Mouse (Mus musculus) heart, embryonic 14.5 days (tissue): Measurements from ENCODE around the gene B3glct. TPM values are rescaled to one million over a fixed set of nuclear protein-coding genes. Genes with fewer than 3 reads are reported as not detected.
A peak's percentile ranks its signal among the peaks of the same experiment; 100 is the strongest.

Experiments
- ATAC-seq: fragments of 200-750 bp; cut with Nextera tagmentation; 2 replicates; pipeline ENCODE4 v1.8.0; 2017; ENCODE audit warnings: low read depth, moderate TSS enrichment; ENCODE audit not compliant: insufficient number of reproducible peaks, insufficient read depth, low FRiP score
- H3K27ac ChIP-seq, 2 experiments: fragments of 200-500 bp in 1 of 2; fragments of 300-500 bp in 1 of 2; sonication (generic) in 1 of 2; replicated peaks in 1 of 2; 2 replicates each; pipeline ENCODE4 v1.5.1; 2012 to 2014; ENCODE audit warnings: low read depth in 2 of 2, low read length in 2 of 2, control low read depth in 1 of 2, mild to moderate bottlenecking in 1 of 2, mixed read lengths in 1 of 2; ENCODE audit not compliant: control insufficient read depth in 1 of 2, insufficient read depth in 1 of 2
- H3K27me3 ChIP-seq: fragments of 300-500 bp; sonication (generic); 2 replicates; pipeline ENCODE4 v1.6.1; 2014; ENCODE audit warnings: mild to moderate bottlenecking, low read length, control low read depth; ENCODE audit not compliant: control insufficient read depth, insufficient read depth
- H3K36me3 ChIP-seq: fragments of 300-500 bp; sonication (generic); 2 replicates; pipeline ENCODE4 v1.6.1; 2014; ENCODE audit warnings: mild to moderate bottlenecking, control low read depth, low read length, mixed read lengths; ENCODE audit not compliant: control insufficient read depth, insufficient read depth
- H3K4me1 ChIP-seq, 2 experiments: fragments of 200-500 bp in 1 of 2; fragments of 300-500 bp in 1 of 2; sonication (generic) in 1 of 2; 2 replicates each; pipeline ENCODE4 v1.6.1; 2012 to 2014; ENCODE audit warnings: low read length in 2 of 2, control low read depth in 1 of 2, mixed read lengths in 1 of 2; ENCODE audit not compliant: control insufficient read depth in 2 of 2, insufficient read depth in 2 of 2
- H3K4me2 ChIP-seq: fragments of 300-500 bp; sonication (generic); 2 replicates; pipeline ENCODE4 v1.6.1; 2014; ENCODE audit warnings: mild to moderate bottlenecking, low read length
- H3K4me3 ChIP-seq, 2 experiments: fragments of 200-500 bp in 1 of 2; fragments of 300-500 bp in 1 of 2; sonication (generic) in 1 of 2; 2 replicates each; pipeline ENCODE4 v1.5.1; 2012 to 2014; ENCODE audit warnings: low read length in 2 of 2, mild to moderate bottlenecking in 2 of 2, control low read depth in 1 of 2, low read depth in 1 of 2, moderate library complexity in 1 of 2; ENCODE audit not compliant: control insufficient read depth in 1 of 2, insufficient read depth in 1 of 2
- H3K9ac ChIP-seq: fragments of 300-500 bp; sonication (generic); 2 replicates; pipeline ENCODE4 v1.6.1; 2014; ENCODE audit warnings: mild to moderate bottlenecking, low read length
- H3K9me3 ChIP-seq: fragments of 300-500 bp; sonication (generic); 2 replicates; pipeline ENCODE4 v1.6.1; 2016; ENCODE audit warnings: low read length, control low read depth; ENCODE audit not compliant: control insufficient read depth
- WGBS: fragments of 180-500 bp; shearing (Covaris S2); extraction: QIAGEN DNeasy Blood & Tissue Kit; methylation state at CpG from one replicate; pipeline ENCODE4 v1.1.7; 2014; 5-methylcytosine and 5-hydroxymethylcytosine counted together
- polyA plus RNA-seq: library from polyadenylated mRNA; unstranded; fragments of >200 nt; fragmentation: Nextera tagmentation; extraction: Ambion mirVana; gene quantifications from 2 replicates; pipeline ENCODE4 v1.2.1, GENCODE M21; 2014

The B3glct gene
- polyA plus RNA-seq, 1 experiment from 2014 or later, result 10.8 TPM

GRCm38 (mm10) chr5:149731776-149732175 is 53.7 kb downstream of the B3glct start:
- Histone ChIP-seq H3K27me3 (no peaks in the 10 kb centered on the region), H3K4me1 (no peaks in the 10 kb centered on the region), H3K4me3 (no peak overlapping the region), H3K9ac (no peak overlapping the region), H3K9me3 (peaks cover 7% of the 10 kb centered on the region; the same call in 1 of the 2 replicates), H3K27ac (no peak overlapping the region), H3K4me2 (no peak overlapping the region), H3K36me3 (no peaks in the 10 kb centered on the region)
- ATAC-seq, result no peak
- WGBS, result 85% methylated on average over 8 of the region's 8 CpGs

DNA sequence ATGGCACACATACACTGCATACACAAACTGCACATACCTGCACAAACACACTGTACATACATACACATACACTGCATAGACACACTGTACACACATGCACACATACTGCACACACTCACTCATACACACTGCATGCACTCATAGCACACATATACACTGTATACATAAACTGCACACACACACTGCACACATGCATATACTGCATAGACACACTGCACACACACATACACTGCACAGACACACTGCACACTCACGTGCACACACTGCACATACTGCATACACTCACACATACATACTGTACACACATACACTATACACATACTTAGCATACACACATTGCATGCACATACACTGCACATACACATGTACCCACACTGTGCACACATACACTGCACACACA is 59.2 kb downstream of the B3glct start:
- no peak overlapping the region for H3K27ac ChIP-seq
- H3K9ac ChIP-seq, result no peak overlapping the region
- no peak overlapping the region for H3K4me3 ChIP-seq
- no peaks in the 10 kb centered on the region for H3K27me3 ChIP-seq
- ATAC-seq, result peak; percentile 39; the same call in 1 of the 2 replicates
- H3K4me2 ChIP-seq, result no peak overlapping the region
- H3K4me1 ChIP-seq, result no peaks in the 10 kb centered on the region
- WGBS, result 97% methylated on average over 1 of the region's 1 CpGs
- no peaks in the 10 kb centered on the region; the same call in 1 of the 2 replicates for H3K36me3 ChIP-seq
- H3K9me3 ChIP-seq, result peaks cover 7% of the 10 kb centered on the region

- H3K9ac ChIP-seq, result no peak overlapping the region
- WGBS, result 82% methylated on average over 7 of the region's 7 CpGs
- H3K36me3 ChIP-seq, result no peaks in the 10 kb centered on the region; the same call in 1 of the 2 replicates
- no peak overlapping the region for H3K4me3 ChIP-seq
- H3K4me2 ChIP-seq, result no peak overlapping the region
- H3K27me3 ChIP-seq, result no peaks in the 10 kb centered on the region
- no peak for ATAC-seq
- peaks cover 3% of the 10 kb centered on the region; the same call in 1 of the 2 replicates for H3K9me3 ChIP-seq
- no peaks in the 10 kb centered on the region for H3K4me1 ChIP-seq
- no peak overlapping the region for H3K27ac ChIP-seq
Measured at GRCm38 (mm10) chr5:149740145-149740544, 62.1 kb downstream of the B3glct start.

GRCm38 (mm10) chr5:149740703-149741102 is 62.7 kb downstream of the B3glct start:
- H3K27ac ChIP-seq, result no peak overlapping the region
- no peak for ATAC-seq
- peaks cover 3% of the 10 kb centered on the region; the same call in 1 of the 2 replicates for H3K9me3 ChIP-seq
- no peak overlapping the region for H3K4me2 ChIP-seq
- no peaks in the 10 kb centered on the region; the same call in 1 of the 2 replicates for H3K36me3 ChIP-seq
- 75% methylated on average over 3 of the region's 3 CpGs for WGBS
- no peak overlapping the region for H3K4me3 ChIP-seq
- no peaks in the 10 kb centered on the region for H3K4me1 ChIP-seq
- H3K27me3 ChIP-seq, result no peaks in the 10 kb centered on the region
- H3K9ac ChIP-seq, result no peak overlapping the region

DNA sequence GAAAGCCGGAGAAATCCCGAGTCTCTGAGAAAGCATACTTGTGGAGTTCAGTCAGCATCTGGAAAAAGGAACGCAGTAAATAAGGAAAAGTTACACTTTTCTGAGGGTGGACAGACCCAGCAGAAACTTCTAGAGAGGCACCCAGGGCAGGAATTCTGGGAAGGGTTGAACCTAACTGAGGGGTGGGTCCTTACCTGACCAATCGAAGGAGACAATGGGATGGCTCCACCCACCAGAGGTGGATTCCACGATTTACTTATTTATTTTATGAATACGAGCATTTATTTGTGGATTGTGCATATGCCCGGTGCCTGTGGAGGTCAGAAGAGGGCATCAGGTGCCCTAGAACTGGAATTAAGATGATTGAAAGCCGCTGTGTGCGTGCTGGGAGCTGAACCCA is 64.3 kb downstream of the B3glct start:
- WGBS, result 92% methylated on average over 9 of the region's 9 CpGs

GRCm38 (mm10) chr5:149745079-149745478 is 67.0 kb downstream of the B3glct start:
- H3K4me1 ChIP-seq, result no peaks in the 10 kb centered on the region
- no peaks in the 10 kb centered on the region for H3K36me3 ChIP-seq
- peaks cover 6% of the 10 kb centered on the region for H3K9me3 ChIP-seq
- ATAC-seq, result no peak
- H3K4me2 ChIP-seq, result no peak overlapping the region
- no peaks in the 10 kb centered on the region for H3K27me3 ChIP-seq
- 84% methylated on average over 9 of the region's 9 CpGs for WGBS
- H3K27ac ChIP-seq, result no peak overlapping the region
- H3K4me3 ChIP-seq, result no peak overlapping the region
- H3K9ac ChIP-seq, result no peak overlapping the region

More for the DNA sequence above, 64.3 kb downstream of the B3glct start:
- no peak overlapping the region for H3K4me2 ChIP-seq
- H3K9ac ChIP-seq, result no peak overlapping the region
- H3K9me3 ChIP-seq, result peaks cover 3% of the 10 kb centered on the region; the same call in 1 of the 2 replicates
- H3K4me3 ChIP-seq, result no peak overlapping the region
- H3K27ac ChIP-seq, result no peak overlapping the region
- no peak for ATAC-seq
- H3K4me1 ChIP-seq, result no peaks in the 10 kb centered on the region
- H3K36me3 ChIP-seq, result no peaks in the 10 kb centered on the region; the same call in 1 of the 2 replicates
- no peaks in the 10 kb centered on the region for H3K27me3 ChIP-seq

GRCm38 (mm10) chr5:149748640-149749580 is 70.9 kb downstream of the B3glct start:
- WGBS, result 80% methylated on average over 27 of the region's 27 CpGs
- H3K9me3 ChIP-seq, result peaks cover 3% of the 10 kb centered on the region; the same call in 1 of the 2 replicates
- no peak for ATAC-seq

More at GRCm38 (mm10) chr5:149748640-149749580, 70.9 kb downstream of the B3glct start:
- H3K27ac ChIP-seq, result no peak overlapping the region
- no peaks in the 10 kb centered on the region for H3K27me3 ChIP-seq
- H3K4me2 ChIP-seq, result no peak overlapping the region
- H3K36me3 ChIP-seq, result no peaks in the 10 kb centered on the region
- no peak overlapping the region for H3K4me3 ChIP-seq
- H3K4me1 ChIP-seq, result no peaks in the 10 kb centered on the region; a peak in 1 of 4 replicates
- H3K9ac ChIP-seq, result no peak overlapping the region
